Mouse (Mus musculus) bone marrow, adult 2 months (tissue): Measurements from ENCODE around the gene Tm7sf2.

Experiments used
- CTCF ChIP-seq: fragments of 200-500 bp; IDR thresholded peaks from 2 replicates; pipeline ENCODE4 v1.5.1; 2011; ENCODE audit warnings: low read length, control low read depth; ENCODE audit not compliant: control insufficient read depth, insufficient read depth
- POLR2A ChIP-seq: fragments of 200-500 bp; IDR thresholded peaks from 2 replicates; pipeline ENCODE4 v1.6.1; 2011; ENCODE audit warnings: low read depth, mild to moderate bottlenecking, control low read depth, low read length, borderline replicate concordance; ENCODE audit not compliant: control insufficient read depth

DNA sequence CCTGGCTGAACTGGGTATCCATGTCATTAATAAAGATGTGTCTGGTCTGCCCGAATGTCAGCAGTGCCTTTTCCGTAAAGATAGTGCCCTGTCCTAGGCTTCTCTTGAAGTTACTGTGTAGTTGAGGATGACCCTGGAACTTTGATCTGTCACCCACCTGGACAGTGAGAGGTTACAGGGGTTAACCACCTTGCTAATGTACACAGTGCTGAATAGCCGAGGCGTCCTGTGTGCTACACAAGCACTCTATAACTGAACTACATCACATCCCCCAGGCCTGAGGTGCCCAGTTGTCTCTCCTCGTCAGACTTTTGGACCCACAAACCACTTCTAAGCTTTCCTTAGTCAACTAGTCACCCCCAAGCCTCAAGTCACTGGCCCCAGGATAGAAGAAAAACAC, 5.8 kb downstream of the Tm7sf2 start:
- TF ChIP-seq CTCF (no peak), POLR2A (no peak)
